Mouse (Mus musculus) lung, adult 18-20 months (tissue): ENCODE measurements at regions not wholly inside any gene's neighbourhood (a gene's known extent, or its start where the extent isn't known, plus 50 kb on each side); places are given as distances from the start of the nearest gene placed in this dataset.
A peak's percentile ranks its signal among the peaks of the same experiment; 100 is the strongest.

Source experiments
- DNase-seq, 2 experiments: peaks; one replicate each; pipeline ENCODE4 v3.0.0; 2022; ENCODE audit warnings: mixed read lengths in 2 of 2

DNA sequence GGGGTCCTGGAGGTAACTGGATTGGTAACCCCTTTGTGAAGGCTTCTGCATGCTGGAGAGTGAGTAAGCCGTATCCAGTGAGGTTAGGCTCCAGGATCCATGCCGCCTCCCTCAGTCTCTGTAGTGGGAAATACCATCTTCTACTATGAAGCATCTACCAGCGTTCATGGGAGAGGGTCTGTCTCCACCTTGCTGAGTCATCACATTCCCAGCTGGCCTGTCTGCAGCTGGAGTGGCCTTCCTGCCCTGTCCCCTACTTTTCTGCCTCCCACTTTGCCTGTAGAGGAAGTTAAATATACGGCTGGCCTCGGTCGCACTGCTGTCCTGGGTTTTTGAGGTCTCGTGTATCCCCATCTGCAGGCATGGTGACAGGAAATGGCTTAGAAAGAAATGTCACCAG lies 78.0 kb upstream of the Sec14l1 start:
- no peak for DNase-seq

DNA sequence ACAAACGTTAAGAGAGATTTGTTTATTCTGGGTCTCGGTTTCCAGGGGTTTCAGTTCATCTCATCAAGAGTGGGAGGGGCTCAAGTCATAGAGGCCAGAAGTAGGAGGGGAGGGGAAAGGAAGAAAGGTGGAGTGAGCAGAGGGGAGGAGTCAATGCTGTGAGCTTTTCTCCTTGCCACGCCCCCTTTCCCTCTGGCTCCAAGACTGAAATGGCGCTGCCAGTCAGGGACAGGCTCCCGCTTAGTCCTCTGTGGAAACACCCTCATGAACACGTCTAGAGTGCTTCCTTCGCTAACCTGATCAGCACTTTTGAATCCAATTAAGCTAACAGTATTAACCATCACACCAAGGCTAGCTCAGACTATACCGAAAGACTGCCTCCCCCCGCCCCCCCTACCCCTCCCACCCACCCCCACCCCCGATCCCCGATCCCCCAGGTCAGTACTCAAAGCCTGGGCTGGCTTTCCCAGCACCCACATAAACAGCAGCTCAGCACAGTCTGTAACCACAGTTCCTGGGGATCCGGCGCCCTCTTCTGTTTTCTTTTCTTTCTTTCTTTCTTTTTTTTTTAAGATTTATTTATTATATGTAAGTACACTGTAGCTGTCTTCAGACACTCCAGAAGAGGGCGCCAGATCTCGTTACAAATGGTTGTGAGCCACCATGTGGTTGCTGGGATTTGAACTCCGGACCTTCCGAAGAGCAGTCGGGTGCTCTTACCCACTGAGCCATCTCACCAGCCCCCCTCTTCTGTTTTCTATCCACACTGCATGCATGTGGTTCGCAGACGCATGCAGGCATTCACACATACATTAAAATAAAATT lies 76.5 kb upstream of the Sec14l1 start:
- peak; percentile 21 to 46 for DNase-seq

DNA sequence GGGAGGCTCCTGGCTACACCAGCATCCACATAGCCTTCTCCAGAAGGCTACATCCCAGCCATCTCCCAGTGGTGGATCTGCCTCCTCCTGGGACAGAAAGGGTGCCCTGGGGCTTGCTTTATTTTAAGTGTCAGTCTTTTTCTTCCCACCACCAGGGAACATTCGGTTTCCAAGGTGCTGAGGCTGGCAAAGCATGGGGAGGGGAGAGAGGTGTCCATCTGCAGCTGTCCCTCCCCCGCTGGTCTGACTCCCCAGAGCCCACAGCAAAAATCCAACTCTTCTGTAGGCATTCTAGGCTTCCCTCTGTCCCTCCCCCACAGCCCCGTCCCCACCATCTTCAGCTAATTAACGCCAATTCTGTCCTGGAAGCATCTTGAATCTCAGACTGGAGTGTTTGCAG lies 74.1 kb upstream of the Sec14l1 start:
- no peak for DNase-seq

DNA sequence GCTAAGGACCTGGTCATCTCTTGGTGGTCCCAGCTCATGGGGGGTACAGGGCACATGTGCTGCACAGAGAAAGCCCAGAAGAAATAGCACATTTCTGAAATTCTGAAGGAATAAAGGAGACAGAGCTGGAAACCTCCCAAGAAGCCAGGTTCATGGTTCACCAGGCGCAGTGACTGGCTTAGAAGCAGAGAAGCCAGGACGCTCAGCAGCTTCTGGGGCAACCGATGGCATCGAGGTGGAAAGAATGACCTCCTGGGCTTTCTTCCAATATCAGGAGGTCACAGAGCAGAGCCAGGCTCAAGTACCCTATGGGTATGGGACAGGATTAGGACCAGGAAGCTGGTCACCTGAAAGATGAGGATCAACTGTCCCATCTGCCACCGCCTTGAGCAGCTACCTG lies 72.6 kb upstream of the Sec14l1 start:
- no peak for DNase-seq

DNA sequence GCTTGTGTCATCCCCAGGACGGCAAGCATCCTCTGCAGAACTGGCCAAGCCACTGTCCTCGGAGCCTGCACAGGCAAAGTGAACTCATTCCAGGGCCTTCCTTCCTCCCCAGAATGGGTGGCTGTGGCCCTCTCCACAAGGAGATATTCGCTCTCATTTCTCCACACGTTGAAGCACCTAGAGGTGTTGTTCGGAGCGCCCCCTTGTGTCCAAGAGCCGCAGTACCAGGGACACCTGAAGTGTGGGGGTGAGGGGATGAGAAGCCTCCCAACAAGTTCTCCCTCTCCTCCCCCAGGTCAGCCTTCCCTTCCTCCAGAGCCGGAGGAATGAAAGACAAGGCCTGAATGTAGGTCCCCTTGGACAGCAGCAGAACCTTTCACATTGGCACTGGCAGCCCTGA lies 71.4 kb upstream of the Sec14l1 start:
- peak; percentile 32 to 43 for DNase-seq

DNA sequence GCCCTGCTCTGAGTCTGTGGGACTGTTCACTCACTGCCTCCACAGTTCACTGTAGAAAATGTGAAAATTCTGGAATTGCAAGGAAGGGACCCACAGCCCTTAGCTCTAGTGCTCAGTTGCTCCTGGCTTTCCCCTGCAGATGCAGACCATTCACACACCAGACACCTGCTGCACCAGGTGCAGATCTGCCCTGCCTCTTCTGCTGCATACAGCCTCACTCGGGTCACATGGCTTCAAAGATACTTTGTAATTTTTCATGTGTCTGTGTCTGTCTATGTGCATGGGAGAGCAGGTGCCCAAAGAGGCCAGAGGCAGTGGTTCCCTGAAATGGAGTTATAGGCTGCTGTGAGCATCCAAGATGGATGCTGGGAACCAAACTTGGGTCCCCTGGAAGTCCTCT lies 70.2 kb upstream of the Sec14l1 start:
- no peak for DNase-seq

DNA sequence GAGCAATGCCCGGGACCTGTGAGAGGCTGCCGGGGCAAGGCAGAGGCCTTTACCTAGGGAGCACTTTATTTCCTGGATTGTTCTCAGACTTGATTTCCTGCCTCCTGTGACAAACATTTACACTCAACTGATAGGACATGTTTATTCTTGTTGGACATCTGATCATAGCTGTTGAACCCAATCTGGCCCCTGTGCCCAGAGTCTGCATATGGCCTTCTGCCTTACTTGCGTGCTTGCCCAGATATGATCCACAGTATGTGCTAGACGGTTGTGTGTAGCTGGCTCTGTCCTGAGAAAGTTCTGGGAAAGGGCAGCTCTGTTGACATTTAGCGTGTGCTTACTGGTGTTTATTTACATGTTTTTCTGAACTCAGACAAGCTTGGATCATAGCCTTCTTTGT lies 68.3 kb upstream of the Sec14l1 start:
- no peak for DNase-seq

DNA sequence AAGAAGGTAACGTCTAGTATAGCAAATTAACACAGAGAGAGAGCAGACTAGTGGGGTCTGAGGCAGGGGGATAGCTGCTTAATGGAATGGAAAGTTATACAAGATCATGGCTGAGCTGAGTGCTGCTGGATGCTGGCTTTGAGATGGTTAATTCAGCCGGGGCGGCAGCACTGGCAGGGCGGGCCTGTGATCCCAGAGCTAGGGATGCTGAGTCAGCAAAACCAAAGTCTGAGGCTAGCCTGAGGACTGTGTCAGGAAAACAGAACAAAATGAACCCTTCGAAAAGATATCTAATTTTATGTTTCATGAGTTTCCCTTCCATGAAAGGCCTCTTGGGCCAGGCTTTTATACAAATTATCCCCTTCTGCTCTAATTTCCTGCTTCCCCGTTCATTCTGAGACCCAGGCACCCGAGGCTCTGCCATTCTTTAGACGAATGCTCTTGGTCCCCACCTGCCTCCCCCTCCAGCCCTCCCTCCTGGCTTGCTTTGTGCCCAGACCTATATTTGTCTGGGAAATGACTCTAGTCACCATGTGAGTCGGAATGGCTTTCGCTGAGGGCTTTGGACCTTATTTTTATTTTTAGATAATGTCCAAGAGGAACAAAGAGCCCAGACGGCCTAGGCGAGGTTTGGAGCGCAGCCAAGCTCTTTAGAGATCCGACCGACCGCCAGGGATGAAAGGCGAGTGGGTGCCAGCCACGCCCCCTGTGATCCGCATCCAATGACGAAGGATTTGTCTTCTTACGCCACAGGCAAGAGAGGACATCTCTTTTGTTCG lies 67.6 kb upstream of the Sec14l1 start:
- DNase-seq = peak; percentile 6 to 41

DNA sequence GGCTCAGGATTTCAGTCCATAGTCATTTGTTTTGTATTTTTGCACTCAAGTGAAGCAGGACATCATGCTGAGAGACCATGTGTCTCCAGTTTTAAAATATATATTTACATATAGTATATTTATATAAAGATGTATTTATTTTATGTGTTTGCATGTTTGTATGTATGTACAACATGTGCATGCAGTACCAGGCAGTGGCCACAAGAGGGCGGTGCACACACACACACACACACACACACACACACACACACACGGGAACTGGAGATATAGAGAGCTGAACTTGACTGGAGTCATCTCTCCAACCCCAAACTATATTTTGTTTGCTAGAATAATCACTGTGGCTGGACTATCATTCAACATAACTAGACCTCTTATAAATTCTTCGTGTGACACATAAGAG lies 66.1 kb upstream of the Sec14l1 start:
- no peak for DNase-seq

DNA sequence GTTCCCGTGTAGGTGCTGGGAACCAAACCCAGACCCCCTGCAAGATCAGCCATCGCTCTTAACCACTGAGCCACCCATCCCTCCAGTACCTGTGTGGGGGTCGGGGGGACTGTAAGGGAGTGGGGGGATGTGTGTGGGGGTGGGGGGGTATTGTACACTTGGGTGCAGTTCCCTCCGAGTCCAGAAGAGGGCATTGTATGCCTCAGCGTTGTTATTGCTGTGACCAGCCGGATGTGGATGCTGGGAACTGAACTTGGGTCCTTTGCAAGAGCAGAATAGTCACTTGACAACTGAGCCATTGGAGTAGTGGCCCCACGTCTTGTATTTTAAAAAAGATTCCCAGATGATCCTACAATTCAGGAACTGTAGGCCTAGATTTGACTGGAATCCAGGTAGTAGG lies 64.2 kb upstream of the Sec14l1 start:
- no peak for DNase-seq

DNA sequence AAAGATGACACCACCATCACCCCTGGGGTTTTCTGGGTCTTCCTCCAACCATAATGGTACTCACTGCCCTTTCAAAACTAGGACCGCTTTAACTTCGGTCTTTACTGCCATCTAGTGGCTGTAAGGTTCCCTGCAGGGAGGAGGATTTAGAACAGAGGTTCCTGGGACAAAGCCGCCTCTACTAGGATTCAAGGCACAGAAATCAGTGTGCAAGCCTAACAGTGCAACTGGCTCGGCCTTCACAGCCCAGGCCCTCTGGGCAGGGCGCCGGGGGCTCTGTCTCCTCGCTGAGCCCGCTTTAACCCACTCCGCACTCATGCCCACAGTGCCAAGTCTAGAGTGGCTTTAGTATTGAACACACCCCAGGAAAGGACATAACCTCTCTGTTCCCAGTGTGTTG lies 58.0 kb upstream of the Sec14l1 start:
- DNase-seq = peak; percentile 46 to 60

DNA sequence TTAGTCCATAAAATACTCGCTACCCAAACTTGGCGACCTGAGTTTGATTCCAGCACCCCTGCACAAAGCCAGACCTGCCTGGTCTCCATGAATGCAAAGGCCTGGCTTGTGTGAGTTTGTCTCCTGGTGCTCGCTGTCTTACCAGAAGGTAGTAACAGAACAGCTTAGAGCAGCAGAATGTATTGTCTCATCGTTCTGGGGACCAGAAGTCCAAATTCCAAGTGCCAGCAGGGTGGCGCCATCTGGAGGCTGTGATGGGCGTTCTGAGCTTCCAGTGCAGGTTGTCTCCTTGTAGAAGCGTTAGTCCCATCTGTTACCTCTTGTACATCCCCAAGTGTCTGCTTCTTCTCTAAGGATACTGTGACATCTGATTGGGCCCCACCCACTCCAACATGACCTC lies 57.5 kb upstream of the Sec14l1 start:
- DNase-seq = no peak

DNA sequence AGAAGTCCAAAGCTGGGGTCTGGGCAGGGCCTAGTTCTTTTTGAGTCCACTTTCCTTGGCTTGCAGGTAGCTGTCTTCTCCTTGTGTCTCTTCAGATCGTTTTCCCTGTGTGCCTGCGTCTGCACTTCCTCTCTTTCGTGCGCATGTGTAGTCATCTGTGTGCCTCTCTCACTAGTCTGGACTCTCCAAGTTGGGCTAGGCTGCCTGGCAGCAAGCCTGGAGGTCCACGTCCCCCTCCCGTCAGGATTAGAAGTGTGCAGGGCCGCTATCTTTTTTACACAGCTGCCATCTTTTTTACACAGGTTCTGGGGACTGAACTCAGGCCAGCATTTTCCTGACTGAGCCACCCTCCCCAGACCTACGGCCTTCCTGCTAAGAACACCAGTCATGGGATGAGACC lies 55.8 kb upstream of the Sec14l1 start:
- DNase-seq = no peak

DNA sequence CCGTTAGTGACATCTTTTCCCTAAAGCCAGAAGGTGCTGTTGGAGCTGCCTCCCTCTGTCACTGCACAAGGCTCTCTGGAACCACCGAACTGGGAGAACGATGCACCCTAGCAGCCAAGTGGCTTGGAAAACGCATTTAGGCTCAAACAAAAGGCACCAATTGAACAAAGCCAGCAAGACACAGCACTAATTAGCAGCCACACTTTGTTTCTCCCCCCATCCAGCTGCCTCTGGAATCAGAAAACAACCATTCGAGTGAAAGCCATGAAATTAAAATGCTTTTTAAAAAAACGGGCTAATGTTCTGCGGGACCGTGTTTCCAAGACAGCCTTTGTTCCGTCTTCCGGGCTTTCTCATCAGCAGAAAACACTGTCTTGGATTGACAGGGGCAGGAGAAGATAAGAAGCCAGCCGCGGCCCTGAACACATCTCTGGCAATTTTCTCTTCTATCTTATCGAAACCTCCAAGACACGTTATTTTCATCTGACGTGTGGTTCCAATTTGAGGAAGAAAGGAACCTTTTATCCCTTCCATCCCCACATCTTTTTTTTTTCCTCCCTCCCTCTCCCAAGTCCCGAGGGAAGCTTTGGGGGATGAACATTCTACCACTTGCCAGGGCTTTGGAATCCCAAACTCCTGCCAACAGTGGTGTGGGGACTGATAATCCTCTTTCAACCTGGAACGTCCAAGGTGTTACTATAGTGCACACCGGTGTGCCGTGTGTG lies 54.8 kb upstream of the Sec14l1 start:
- no peak for DNase-seq

DNA sequence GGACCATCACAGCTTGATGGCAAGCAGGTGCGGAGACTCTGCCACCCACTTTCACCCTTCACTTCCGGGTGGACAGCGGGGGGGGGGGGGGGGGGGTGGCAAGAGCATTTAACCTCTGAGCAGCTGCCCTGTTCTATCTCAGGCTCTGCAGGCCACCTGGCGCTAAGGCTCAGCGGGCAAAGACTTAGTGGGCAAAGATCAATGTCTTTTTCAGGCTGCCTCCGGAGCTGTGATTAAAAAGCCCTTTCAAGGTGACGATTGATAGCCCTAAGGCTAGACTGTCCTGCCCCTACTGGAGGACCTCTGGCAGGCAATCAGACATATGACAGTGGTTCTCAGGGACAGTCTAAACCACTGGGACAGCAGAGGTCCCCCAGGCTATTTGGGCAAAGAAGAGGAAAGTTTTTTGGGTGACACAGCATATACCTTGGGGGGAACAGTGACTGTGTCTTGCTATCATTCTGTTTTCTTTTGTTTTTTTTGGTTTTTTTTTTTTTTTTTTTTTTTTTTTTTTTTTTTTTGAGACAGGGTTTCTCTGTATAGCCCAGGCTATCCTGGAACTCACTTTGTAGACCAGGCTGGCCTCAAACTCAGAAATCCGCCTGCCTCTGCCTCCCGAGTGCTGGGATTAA lies 54.1 kb upstream of the Sec14l1 start:
- DNase-seq = no peak

DNA sequence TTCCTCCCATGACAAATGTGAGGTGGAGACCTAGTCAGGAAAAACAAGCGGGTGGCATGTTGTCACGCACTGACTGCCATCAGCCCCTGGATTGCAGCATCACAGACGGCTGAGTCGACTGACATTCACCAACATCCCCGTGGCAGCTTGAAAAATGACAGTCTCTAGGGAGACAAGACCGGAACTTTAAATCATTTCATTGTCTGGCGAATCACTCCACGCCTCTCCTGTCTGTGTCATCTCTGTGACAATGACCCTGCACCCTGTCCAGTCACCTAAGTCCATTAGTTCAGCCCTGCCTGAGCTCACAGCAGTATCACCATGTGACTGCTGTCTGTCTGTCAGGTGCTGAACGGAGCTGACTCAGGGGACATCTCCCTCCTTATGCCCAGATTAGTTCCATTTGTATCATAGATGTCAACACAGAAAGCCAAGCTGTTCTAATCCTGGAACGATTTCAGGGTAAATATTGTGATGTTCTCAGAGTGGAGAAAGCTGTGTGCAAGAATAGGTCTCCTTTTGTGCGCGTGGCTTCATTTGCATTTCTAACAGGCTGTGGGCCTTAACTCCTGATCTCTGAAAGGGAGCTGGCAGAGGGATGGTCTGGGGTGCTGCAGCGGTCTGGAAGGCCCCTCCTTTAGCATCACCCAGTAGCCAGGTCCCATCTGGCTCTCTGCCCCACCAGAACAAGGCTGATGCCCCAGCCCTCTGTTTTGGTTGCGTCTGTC lies 52.0 kb upstream of the Sec14l1 start:
- DNase-seq = no peak
